Mouse (Mus musculus) CH12.LX (cell line): Measurements from ENCODE around the gene Sdr9c7.

Experiments used
- CHD2 ChIP-seq: IDR thresholded peaks from 2 replicates; pipeline ENCODE4 v1.6.1; 2011; ENCODE audit warnings: low read length, improper control_type of control experiment
- CTCF ChIP-seq, 2 experiments: IDR thresholded peaks in 1 of 2; conservative IDR thresholded peaks in 1 of 2; 2 replicates each; pipeline ENCODE4 v1.5.1; 2011 to 2012; ENCODE audit warnings: low read depth in 2 of 2, low read length in 2 of 2, improper control_type of control experiment in 1 of 2, inconsistent platforms in 1 of 2, mild to moderate bottlenecking in 1 of 2, moderate library complexity in 1 of 2
- EP300 ChIP-seq: IDR thresholded peaks from 2 replicates; pipeline ENCODE4 v1.6.1; 2011; ENCODE audit warnings: low read length, improper control_type of control experiment
- MAX ChIP-seq: IDR thresholded peaks from 2 replicates; pipeline ENCODE4 v1.6.1; 2011; ENCODE audit warnings: low read length, improper control_type of control experiment
- MAZ ChIP-seq: IDR thresholded peaks from 2 replicates; pipeline ENCODE4 v1.6.1; 2012; ENCODE audit warnings: low read depth, mild to moderate bottlenecking, inconsistent platforms, low read length, improper control_type of control experiment, moderate library complexity
- POLR2A ChIP-seq: IDR thresholded peaks from 2 replicates; pipeline ENCODE4 v1.6.1; 2011; ENCODE audit warnings: low read depth, mild to moderate bottlenecking, improper control_type of control experiment, low read length
- SIN3A ChIP-seq: IDR thresholded peaks from 2 replicates; pipeline ENCODE4 v1.6.1; 2012; ENCODE audit warnings: low read length, improper control_type of control experiment, inconsistent platforms
- USF2 ChIP-seq: conservative IDR thresholded peaks from 2 replicates; pipeline ENCODE4 v1.6.1; 2011; ENCODE audit warnings: low read depth, low read length, improper control_type of control experiment

GRCm38 (mm10) chr10:127951821-127952220, 53.5 kb downstream of the Sdr9c7 start:
- TF ChIP-seq EP300 (no peak), MAZ (no peak), CTCF (conservative IDR thresholded peaks at IDR 0.05 in 1 of 2, IDR thresholded peaks at IDR 0.05 in 1 of 2; ENCODE audit: low read depth in 2 of 2, low read length in 2 of 2) (no peak), SIN3A (no peak), POLR2A (no peak), MAX (no peak), CHD2 (no peak), USF2 (no peak)
